Mouse (Mus musculus): ENCODE measurements around the gene Ccr1.

Ccr1 gene

DNA sequence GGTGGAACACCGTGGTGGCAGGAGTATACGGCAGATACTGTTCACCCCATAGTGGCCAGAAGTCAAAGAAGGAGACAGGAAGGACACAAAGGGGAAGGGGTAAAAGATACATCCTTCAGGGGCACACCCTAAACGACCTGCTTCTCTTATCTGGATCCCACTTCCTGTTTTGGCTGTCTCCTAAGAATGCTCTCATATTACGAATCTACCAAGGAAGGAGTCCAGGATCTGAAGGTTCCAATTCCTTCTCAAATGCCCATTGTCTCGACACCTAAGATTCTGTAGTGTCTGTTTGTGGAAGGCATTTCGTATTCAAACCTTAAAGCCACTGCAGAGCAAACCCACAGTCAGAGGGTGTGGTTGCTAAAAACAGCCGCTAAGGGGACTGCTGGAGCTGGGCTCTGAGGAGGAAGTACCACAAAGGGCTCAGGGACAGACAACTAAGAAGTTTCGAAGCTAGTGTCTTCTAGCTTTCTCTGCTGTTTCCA is 39.7 kb downstream of the Ccr1 start:
- in situ Hi-C loops (cut with MboI, MseI) = loop anchor here (5.0 to 25.0 kb wide), 7 partner anchors 62 to 1692 kb away; no protein-coding TSS in a partner anchor

- in situ Hi-C loops (cut with MboI, MseI) = loop anchor here (5.0 to 25.0 kb wide), 7 partner anchors 61 to 1691 kb away; no protein-coding TSS in a partner anchor
Measured at GRCm38 (mm10) chr9:123928118-123928758, 40.3 kb downstream of the Ccr1 start.

GRCm38 (mm10) chr9:123927281-123927960 is 41.1 kb downstream of the Ccr1 start:
- in situ Hi-C loops (cut with MboI, MseI) = loop anchor here (5.0 to 25.0 kb wide), 7 partner anchors 60 to 1690 kb away; no protein-coding TSS in a partner anchor

DNA sequence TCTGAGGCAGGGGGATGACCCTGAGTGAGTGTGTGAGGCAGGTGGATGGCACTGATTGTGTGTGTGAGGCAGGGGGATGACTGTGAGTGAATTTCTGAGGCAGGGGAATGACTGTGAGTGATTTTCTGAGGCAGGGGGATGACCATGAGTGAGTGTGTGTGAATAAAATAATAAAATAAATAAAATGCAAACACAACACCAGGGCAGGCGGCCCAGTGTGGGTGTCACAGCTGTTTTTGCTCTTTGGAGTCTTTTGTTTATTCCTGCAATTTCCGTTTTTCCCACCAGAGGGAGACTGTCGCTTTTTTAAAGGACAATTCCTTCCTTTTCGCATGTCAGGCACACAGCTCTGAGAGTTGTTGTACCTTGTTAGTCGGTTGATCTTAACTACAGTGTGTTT is 42.5 kb downstream of the Ccr1 start:
- in situ Hi-C loops (cut with MboI, MseI) = loop anchor here (5.0 to 25.0 kb wide), 7 partner anchors 59 to 1689 kb away; no protein-coding TSS in a partner anchor

GRCm38 (mm10) chr9:123925101-123925946 is 43.2 kb downstream of the Ccr1 start:
- in situ Hi-C loops (cut with MboI, MseI) = loop anchor here (5.0 to 25.0 kb wide), 7 partner anchors 58 to 1688 kb away; no protein-coding TSS in a partner anchor

DNA sequence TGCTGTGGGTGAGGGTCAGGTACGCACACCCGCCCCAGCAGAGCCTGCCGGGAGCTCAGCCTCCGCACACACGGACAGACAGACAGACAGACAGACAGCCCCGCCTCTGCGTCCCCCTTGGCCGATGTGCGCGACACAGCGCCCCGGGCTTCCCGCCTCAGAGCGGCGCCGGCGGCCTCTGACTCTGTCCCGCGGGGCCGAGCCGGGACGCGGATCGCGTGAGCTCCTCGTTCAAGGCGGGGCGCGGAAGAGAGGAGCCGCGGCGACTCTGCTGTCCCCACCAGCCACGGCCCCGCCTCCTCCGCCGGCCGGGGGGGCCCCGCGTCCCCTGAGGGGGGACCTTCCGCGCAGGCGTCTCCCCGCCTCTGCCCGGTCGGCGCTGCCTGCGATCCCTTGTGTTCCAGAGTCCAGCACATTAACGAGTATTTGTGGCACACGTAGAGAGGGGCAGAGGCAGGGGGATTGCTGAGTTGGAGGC is 43.9 kb downstream of the Ccr1 start:
- in situ Hi-C loops (cut with MboI, MseI) = loop anchor here (5.0 to 25.0 kb wide), 7 partner anchors 57 to 1687 kb away; no protein-coding TSS in a partner anchor

DNA sequence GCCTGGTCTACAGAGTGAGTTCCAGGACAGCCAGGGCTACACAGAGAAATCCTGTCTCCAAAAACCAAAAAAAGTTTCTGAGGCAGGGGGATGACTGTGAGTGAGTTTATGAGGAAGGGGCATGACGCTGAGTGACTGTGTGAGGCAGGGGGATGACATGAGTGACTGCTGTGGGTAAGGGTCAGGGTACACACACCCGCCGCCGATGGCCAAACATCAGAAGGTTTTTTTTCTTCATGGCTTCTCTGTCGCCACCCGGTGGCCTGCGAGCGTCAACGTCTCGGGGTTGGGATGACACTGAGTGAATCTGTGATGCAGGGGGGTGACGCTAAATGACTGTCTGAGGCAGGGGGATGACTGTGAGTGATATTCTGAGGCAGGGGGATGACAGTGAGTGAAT is 44.5 kb downstream of the Ccr1 start:
- in situ Hi-C loops (cut with MboI, MseI) = loop anchor here (10.0 kb wide), 3 partner anchors 151 to 259 kb away; no protein-coding TSS in a partner anchor

GRCm38 (mm10) chr9:123923146-123923991 is 45.1 kb downstream of the Ccr1 start:
- in situ Hi-C loops (cut with MboI, MseI) = loop anchor here (10.0 kb wide), 3 partner anchors 151 to 259 kb away; no protein-coding TSS in a partner anchor

Data from T-helper 1 cell (primary cell).